Mouse (Mus musculus) kidney, adult 18-20 months (tissue): Measurements from ENCODE around the gene Kcnk1.

Source experiments
- DNase-seq: peaks from one replicate; pipeline ENCODE4 v3.0.0; 2021

Kcnk1 gene

GRCm38 (mm10) chr8:126062844-126063243 lies 67.9 kb downstream of the Kcnk1 start:
- no peak for DNase-seq

- no peak for DNase-seq
These were observed 69.0 kb downstream of the Kcnk1 start for GRCm38 (mm10) chr8:126063832-126064409.

GRCm38 (mm10) chr8:126064587-126065145 lies 69.7 kb downstream of the Kcnk1 start:
- no peak for DNase-seq

GRCm38 (mm10) chr8:126067306-126067705 lies 72.3 kb downstream of the Kcnk1 start:
- DNase-seq, result no peak

- no peak for DNase-seq
These were observed 73.2 kb downstream of the Kcnk1 start for GRCm38 (mm10) chr8:126068136-126068535.

GRCm38 (mm10) chr8:126072678-126073077 lies 77.7 kb downstream of the Kcnk1 start:
- DNase-seq, result no peak

GRCm38 (mm10) chr8:126073141-126073740 lies 78.3 kb downstream of the Kcnk1 start:
- DNase-seq, result no peak

- DNase-seq, result no peak
These were observed 79.1 kb downstream of the Kcnk1 start for GRCm38 (mm10) chr8:126074111-126074510.

- peak; percentile 80 for DNase-seq
These were observed 80.4 kb downstream of the Kcnk1 start for GRCm38 (mm10) chr8:126075400-126075799.
